Mouse (Mus musculus): ENCODE measurements around the gene Sirt3.
A peak's percentile ranks its signal among the peaks of the same experiment; 100 is the strongest.

The Sirt3 gene

GRCm38 (mm10) chr7:140847755-140848580 lies 34.1 kb downstream of the Sirt3 start, which contains the start of gene Odf3:
TSS of gene Odf3 (plus strand) at chr7:140847805.
- DNase-seq: no peak

GRCm38 (mm10) chr7:140846676-140847075 lies 35.4 kb downstream of the Sirt3 start:
- DNase-seq: no peak

- no peak for DNase-seq
These were observed 36.4 kb downstream of the Sirt3 start for GRCm38 (mm10) chr7:140845683-140846082.

GRCm38 (mm10) chr7:140844905-140845665 lies 37.0 kb downstream of the Sirt3 start, which contains the start of gene Scgb1c1:
TSS of gene Scgb1c1 (plus strand) at chr7:140845547.
- peak; percentile 90 for DNase-seq

GRCm38 (mm10) chr7:140843806-140844205 lies 38.3 kb downstream of the Sirt3 start:
- DNase-seq: no peak

- no peak for DNase-seq
These were observed 41.1 kb downstream of the Sirt3 start for GRCm38 (mm10) chr7:140840750-140841735.

- DNase-seq: no peak
These were observed 42.6 kb downstream of the Sirt3 start for GRCm38 (mm10) chr7:140839556-140839955.

GRCm38 (mm10) chr7:140836243-140837115 lies 45.6 kb downstream of the Sirt3 start:
- DNase-seq: no peak

GRCm38 (mm10) chr7:140835758-140836087 lies 46.4 kb downstream of the Sirt3 start:
- no peak for DNase-seq

GRCm38 (mm10) chr7:140834968-140835757 lies 46.9 kb downstream of the Sirt3 start, which contains the start of gene Urah:
TSS of gene Urah (plus strand) at chr7:140835018.
- no peak for DNase-seq

- DNase-seq: no peak
These were observed 48.8 kb downstream of the Sirt3 start for GRCm38 (mm10) chr7:140833341-140833740.

- DNase-seq: no peak
These were observed 50.7 kb downstream of the Sirt3 start for GRCm38 (mm10) chr7:140831447-140831846.

- DNase-seq: peak; percentile 62
These were observed 53.8 kb downstream of the Sirt3 start for GRCm38 (mm10) chr7:140828171-140828881.

- DNase-seq: no peak
These were observed 59.4 kb downstream of the Sirt3 start for GRCm38 (mm10) chr7:140822731-140823130.

GRCm38 (mm10) chr7:140821653-140822329 lies 60.3 kb downstream of the Sirt3 start, which contains the start of gene Zfp941:
TSS of gene Zfp941 (minus strand) at chr7:140822178.
- DNase-seq: peak; percentile 86

GRCm38 (mm10) chr7:140821305-140821652 lies 60.8 kb downstream of the Sirt3 start:
- DNase-seq: peak; percentile 37

GRCm38 (mm10) chr7:140820173-140820572 lies 61.9 kb downstream of the Sirt3 start:
- DNase-seq: no peak
